Mouse (Mus musculus) cerebellum, adult 2 months (tissue): Measurements from ENCODE around the gene Tmem181a.
"Not testable (repeated sequence)": the region's sequence is repeated elsewhere in the genome, so short reads cannot be mapped to it uniquely, and the experiment has no call there.

ENCODE experiments used
- CTCF ChIP-seq: fragments of 200-500 bp; IDR thresholded peaks from 2 replicates; pipeline ENCODE4 v1.5.1; 2011; ENCODE audit warnings: low read depth, mild to moderate bottlenecking, control low read depth, low read length, moderate library complexity, borderline replicate concordance; ENCODE audit not compliant: insufficient read depth
- POLR2A ChIP-seq: fragments of 200-500 bp; IDR thresholded peaks from 2 replicates; pipeline ENCODE4 v1.6.1; 2011; ENCODE audit warnings: low read length, control low read depth, borderline replicate concordance; ENCODE audit not compliant: insufficient read depth

GRCm38 (mm10) chr17:6328997-6329396 is 72.3 kb downstream of the Tmem181a start:
- not testable (repeated sequence) for TF ChIP-seq CTCF, POLR2A
